Mouse (Mus musculus): ENCODE measurements around the gene Catsper1. TPM values are rescaled to one million over a fixed set of nuclear protein-coding genes. Genes with fewer than 3 reads are reported as not detected.
A peak's percentile ranks its signal among the peaks of the same experiment; 100 is the strongest.

Catsper1 gene
- polyA plus RNA-seq, 1 experiment: not detected

- Histone ChIP-seq H3K79me3 (ENCODE audit: low read depth) (no peaks in the 10 kb centered on the region), H3K79me2 (ENCODE audit: control insufficient read depth, insufficient read depth) (no peaks in the 10 kb centered on the region), H3K4me3 (ENCODE audit: insufficient read depth, poor library complexity, severe bottlenecking) (no peak overlapping the region), H3K27me3 (ENCODE audit: control insufficient read depth, insufficient read depth, insufficient read length) (no peaks in the 10 kb centered on the region), H3ac (ENCODE audit: control insufficient read depth, insufficient read length, low read depth) (no peak overlapping the region), H3K36me3 (ENCODE audit: control insufficient read depth, insufficient read depth) (no peaks in the 10 kb centered on the region)
- no peak for TF ChIP-seq CEBPB (IDR thresholded peaks at IDR 0.05; ENCODE audit: low read depth)
- TF ChIP-seq FOSL1 (IDR thresholded peaks at IDR 0.05; ENCODE audit: insufficient read depth, low read length, poor library complexity, severe bottlenecking): no peak
- TF ChIP-seq MAX (IDR thresholded peaks at IDR 0.05): no peak
- TF ChIP-seq CTCF (IDR thresholded peaks at IDR 0.05; ENCODE audit: control insufficient read depth, insufficient read depth, insufficient read length): no peak
- no peak for TF ChIP-seq USF1 (IDR thresholded peaks at IDR 0.05; ENCODE audit: low read depth)
- no peak for TF ChIP-seq MYOG (IDR thresholded peaks at IDR 0.05; ENCODE audit: control insufficient read depth, extremely low read depth, insufficient read length)
- TF ChIP-seq MYOD1 (IDR thresholded peaks at IDR 0.05; ENCODE audit: control insufficient read depth, insufficient read length, low read depth): no peak
Measured at GRCm38 (mm10) chr19:5323801-5324200, 11.7 kb upstream of the Catsper1 start.

GRCm38 (mm10) chr19:5327970-5328369 is 7.6 kb upstream of the Catsper1 start:
- TF ChIP-seq CTCF (IDR thresholded peaks at IDR 0.05; ENCODE audit: control insufficient read depth, insufficient read depth, insufficient read length): no peak
- no peak for TF ChIP-seq MYOD1 (IDR thresholded peaks at IDR 0.05; ENCODE audit: control insufficient read depth, insufficient read length, low read depth)
- TF ChIP-seq MYOG (IDR thresholded peaks at IDR 0.05; ENCODE audit: control insufficient read depth, extremely low read depth, insufficient read length): no peak
- TF ChIP-seq FOSL1 (IDR thresholded peaks at IDR 0.05; ENCODE audit: insufficient read depth, low read length, poor library complexity, severe bottlenecking): no peak
- no peak for TF ChIP-seq MAX (IDR thresholded peaks at IDR 0.05)
- TF ChIP-seq CEBPB (IDR thresholded peaks at IDR 0.05; ENCODE audit: low read depth): no peak
- TF ChIP-seq USF1 (IDR thresholded peaks at IDR 0.05; ENCODE audit: low read depth): no peak
- Histone ChIP-seq H3K27me3 (ENCODE audit: control insufficient read depth, insufficient read depth, insufficient read length) (no peaks in the 10 kb centered on the region), H3K36me3 (ENCODE audit: control insufficient read depth, insufficient read depth) (no peaks in the 10 kb centered on the region), H3K79me2 (ENCODE audit: control insufficient read depth, insufficient read depth) (no peaks in the 10 kb centered on the region), H3K79me3 (ENCODE audit: low read depth) (no peaks in the 10 kb centered on the region), H3ac (ENCODE audit: control insufficient read depth, insufficient read length, low read depth) (no peak overlapping the region), H3K4me3 (ENCODE audit: insufficient read depth, poor library complexity, severe bottlenecking) (no peak overlapping the region)

GRCm38 (mm10) chr19:5334741-5335140 is 800 bp upstream of the Catsper1 start:
- TF ChIP-seq FOSL1 (IDR thresholded peaks at IDR 0.05; ENCODE audit: insufficient read depth, low read length, poor library complexity, severe bottlenecking) (no peak), MYOG (IDR thresholded peaks at IDR 0.05; ENCODE audit: control insufficient read depth, extremely low read depth, insufficient read length) (no peak), MYOD1 (IDR thresholded peaks at IDR 0.05; ENCODE audit: control insufficient read depth, insufficient read length, low read depth) (no peak), CEBPB (IDR thresholded peaks at IDR 0.05; ENCODE audit: low read depth) (no peak), MAX (IDR thresholded peaks at IDR 0.05) (no peak), USF1 (IDR thresholded peaks at IDR 0.05; ENCODE audit: low read depth) (no peak), CTCF (IDR thresholded peaks at IDR 0.05; ENCODE audit: control insufficient read depth, insufficient read depth, insufficient read length) (no peak)

GRCm38 (mm10) chr19:5337975-5338374 is 2.4 kb downstream of the Catsper1 start:
- Histone ChIP-seq H3K27me3 (ENCODE audit: control insufficient read depth, insufficient read depth, insufficient read length) (no peaks in the 10 kb centered on the region), H3K4me3 (ENCODE audit: insufficient read depth, poor library complexity, severe bottlenecking) (no peak overlapping the region), H3ac (ENCODE audit: control insufficient read depth, insufficient read length, low read depth) (no peak overlapping the region), H3K79me2 (ENCODE audit: control insufficient read depth, insufficient read depth) (no peaks in the 10 kb centered on the region), H3K79me3 (ENCODE audit: low read depth) (no peaks in the 10 kb centered on the region), H3K36me3 (ENCODE audit: control insufficient read depth, insufficient read depth) (no peaks in the 10 kb centered on the region)
- TF ChIP-seq CTCF (IDR thresholded peaks at IDR 0.05; ENCODE audit: control insufficient read depth, insufficient read depth, insufficient read length): peak; percentile 69
- TF ChIP-seq MYOD1 (IDR thresholded peaks at IDR 0.05; ENCODE audit: control insufficient read depth, insufficient read length, low read depth): no peak

More at GRCm38 (mm10) chr19:5334741-5335140, 800 bp upstream of the Catsper1 start:
- Histone ChIP-seq H3K36me3 (ENCODE audit: control insufficient read depth, insufficient read depth) (no peaks in the 10 kb centered on the region), H3ac (ENCODE audit: control insufficient read depth, insufficient read length, low read depth) (no peak overlapping the region), H3K79me2 (ENCODE audit: control insufficient read depth, insufficient read depth) (no peaks in the 10 kb centered on the region), H3K27me3 (ENCODE audit: control insufficient read depth, insufficient read depth, insufficient read length) (no peaks in the 10 kb centered on the region), H3K79me3 (ENCODE audit: low read depth) (no peaks in the 10 kb centered on the region), H3K4me3 (ENCODE audit: insufficient read depth, poor library complexity, severe bottlenecking) (no peak overlapping the region)

- Histone ChIP-seq H3K79me2 (ENCODE audit: control insufficient read depth, insufficient read depth) (peaks cover 7% of the 10 kb centered on the region), H3K36me3 (ENCODE audit: control insufficient read depth, insufficient read depth) (no peaks in the 10 kb centered on the region), H3K27me3 (ENCODE audit: control insufficient read depth, insufficient read depth, insufficient read length) (no peaks in the 10 kb centered on the region), H3K4me3 (ENCODE audit: insufficient read depth, poor library complexity, severe bottlenecking) (no peak overlapping the region), H3K79me3 (ENCODE audit: low read depth) (no peaks in the 10 kb centered on the region), H3ac (ENCODE audit: control insufficient read depth, insufficient read length, low read depth) (no peak overlapping the region)
- TF ChIP-seq MYOG (IDR thresholded peaks at IDR 0.05; ENCODE audit: control insufficient read depth, extremely low read depth, insufficient read length): no peak
- TF ChIP-seq MYOD1 (IDR thresholded peaks at IDR 0.05; ENCODE audit: control insufficient read depth, insufficient read length, low read depth): no peak
- TF ChIP-seq MAX (IDR thresholded peaks at IDR 0.05): no peak
- TF ChIP-seq CEBPB (IDR thresholded peaks at IDR 0.05; ENCODE audit: low read depth): no peak
- TF ChIP-seq USF1 (IDR thresholded peaks at IDR 0.05; ENCODE audit: low read depth): no peak
- no peak for TF ChIP-seq CTCF (IDR thresholded peaks at IDR 0.05; ENCODE audit: control insufficient read depth, insufficient read depth, insufficient read length)
- TF ChIP-seq FOSL1 (IDR thresholded peaks at IDR 0.05; ENCODE audit: insufficient read depth, low read length, poor library complexity, severe bottlenecking): no peak
Measured at GRCm38 (mm10) chr19:5341360-5341759, 5.8 kb downstream of the Catsper1 start.

Measured in C2C12 (cell line).